ENCODE assay signal across 16 mouse cellular contexts in the genomic region with DNA sequence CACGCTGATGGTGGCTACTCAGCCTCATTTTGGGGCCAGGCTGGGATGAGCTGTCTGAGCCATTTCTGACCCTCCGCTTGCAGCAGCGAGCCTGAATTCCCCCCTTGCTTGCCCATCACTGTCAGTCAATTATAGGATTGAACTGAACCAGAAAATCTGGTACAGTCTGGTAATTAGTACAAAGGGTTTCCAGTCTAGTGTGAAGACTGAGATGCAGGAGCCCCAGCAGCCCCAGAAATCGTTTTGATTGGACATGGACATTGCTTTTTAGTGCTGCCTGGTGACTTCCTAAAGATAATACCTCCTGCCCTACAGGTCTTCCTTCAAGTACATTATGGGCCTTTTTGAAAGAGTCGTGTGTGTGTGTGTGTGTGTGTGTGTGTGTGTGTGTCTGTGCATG.
A peak's percentile ranks its signal among the peaks of the same experiment; 100 is the strongest.
DNase-seq lines count a peak whose midpoint lies in the region; ATAC-seq lines count a peak whose summit lies in the region.
"Had no signal": no experiment of that assay in that cellular context is flagged by ENCODE, and none has a peak within 500 bp of the region (broad histone marks: within the 10 kb centered on the region; RNA-seq: fewer than 3 reads in every experiment).

No protein-coding gene starts in this region.

- H3K4me2 ChIP-seq in forebrain, embryonic 16.5 days (ENCODE audit: low read length), result peak overlapping the region; percentile 46
- peak overlapping the region; percentile 61 for H3K4me2 ChIP-seq in midbrain, embryonic 11.5 days
- H3K4me2 ChIP-seq in neural tube, embryonic 15.5 days, result peak overlapping the region; percentile 29
- H3K4me2 ChIP-seq: limb, embryonic 13.5 days; lung, embryonic 15.5 days; stomach, embryonic 15.5 days had no signal

- 2% methylated on average over 5 of the region's 5 CpGs for WGBS in forebrain, embryonic 16.5 days
- 12% methylated on average over 5 of the region's 5 CpGs for WGBS in midbrain, embryonic 11.5 days
- WGBS in neural tube, embryonic 15.5 days, result 12% methylated on average over 5 of the region's 5 CpGs

- peak; percentile 70 for ATAC-seq in forebrain, embryonic 16.5 days
- peak; percentile 47 for ATAC-seq in midbrain, embryonic 11.5 days (ENCODE audit: low FRiP score)
- 0 out of 2 replicates have a peak, but pooled peaks have one; percentile 29 for ATAC-seq in neural tube, embryonic 15.5 days (ENCODE audit: low FRiP score)
- ATAC-seq: CD4-positive, CD25-positive, alpha-beta regulatory T cell, adult 4 months had no signal

- peak overlapping the region; percentile 33 for H3K4me3 ChIP-seq in forebrain, embryonic 16.5 days (replicated peaks; ENCODE audit: low read length)
- peak overlapping the region; percentile 42 for H3K4me3 ChIP-seq in midbrain, embryonic 11.5 days (ENCODE audit: low read depth, low read length)
- peak overlapping the region; percentile 15 for H3K4me3 ChIP-seq in neural tube, embryonic 15.5 days (replicated peaks)
- H3K4me3 ChIP-seq: limb, embryonic 13.5 days; lung, embryonic 15.5 days; myocyte; stomach, embryonic 15.5 days had no signal

- H3K27me3 ChIP-seq in forebrain, embryonic 16.5 days (replicated peaks; ENCODE audit: control insufficient read depth, insufficient read depth, low read length), result no peaks in the 10 kb centered on the region
- H3K27me3 ChIP-seq in midbrain, embryonic 11.5 days (ENCODE audit: control insufficient read depth, insufficient read depth, low read length), result no peaks in the 10 kb centered on the region
- H3K27me3 ChIP-seq in neural tube, embryonic 15.5 days (replicated peaks), result no peaks in the 10 kb centered on the region
- H3K27me3 ChIP-seq: limb, embryonic 13.5 days; lung, embryonic 15.5 days; stomach, embryonic 15.5 days had no signal

- no peaks in the 10 kb centered on the region for H3K9me3 ChIP-seq in forebrain, embryonic 16.5 days (ENCODE audit: control insufficient read depth, low read length)
- no peaks in the 10 kb centered on the region for H3K9me3 ChIP-seq in midbrain, embryonic 11.5 days (ENCODE audit: control insufficient read depth, low read length)
- no peaks in the 10 kb centered on the region for H3K9me3 ChIP-seq in neural tube, embryonic 15.5 days (replicated peaks)
- H3K9me3 ChIP-seq: limb, embryonic 13.5 days; lung, embryonic 15.5 days; stomach, embryonic 15.5 days had no signal

- DNase-seq in embryo, embryonic 9.5 days (ENCODE audit: extremely low spot score), result peak; percentile 33
- peak; percentile 92 for DNase-seq in midbrain, embryonic 11.5 days (ENCODE audit: low spot score, missing footprints)
- DNase-seq in adrenal gland, postnatal 10 days, result no peak
- DNase-seq in left cerebral cortex, adult 9 months (ENCODE audit: low spot score in 2 of 2), result no peak
- no peak for DNase-seq in gastrocnemius, postnatal 25 days
- DNase-seq: adrenal gland, adult 2 months; heart, postnatal 4 days; right cerebral cortex, postnatal 25 days; thymus, postnatal 4 days had no signal

- peaks cover 30% of the 10 kb centered on the region for H3K4me1 ChIP-seq in forebrain, embryonic 16.5 days (replicated peaks; ENCODE audit: control insufficient read depth, insufficient read depth, low read length)
- peaks cover 40% of the 10 kb centered on the region for H3K4me1 ChIP-seq in midbrain, embryonic 11.5 days (ENCODE audit: control insufficient read depth, insufficient read depth, low read length)
- peaks cover 11% of the 10 kb centered on the region; the same call in 1 of the 2 replicates for H3K4me1 ChIP-seq in neural tube, embryonic 15.5 days
- H3K4me1 ChIP-seq: limb, embryonic 13.5 days; lung, embryonic 15.5 days; stomach, embryonic 15.5 days had no signal

- peak overlapping the region; percentile 79 for H3K27ac ChIP-seq in forebrain, embryonic 16.5 days (ENCODE audit: low read length)
- peak overlapping the region; percentile 46; the same call in 1 of the 2 replicates for H3K27ac ChIP-seq in midbrain, embryonic 11.5 days (ENCODE audit: low read depth, low read length)
- peak overlapping the region; percentile 65 for H3K27ac ChIP-seq in neural tube, embryonic 15.5 days (replicated peaks)
- H3K27ac ChIP-seq: limb, embryonic 13.5 days; lung, embryonic 15.5 days; stomach, embryonic 15.5 days had no signal

- no peaks in the 10 kb centered on the region for H3K36me3 ChIP-seq in forebrain, embryonic 16.5 days (ENCODE audit: control insufficient read depth, insufficient read depth)
- H3K36me3 ChIP-seq in midbrain, embryonic 11.5 days (ENCODE audit: control insufficient read depth, insufficient read depth, low read length), result no peaks in the 10 kb centered on the region
- H3K36me3 ChIP-seq in neural tube, embryonic 15.5 days, result no peaks in the 10 kb centered on the region
- H3K36me3 ChIP-seq: limb, embryonic 13.5 days; lung, embryonic 15.5 days; stomach, embryonic 15.5 days had no signal

- H3K9ac ChIP-seq in forebrain, embryonic 16.5 days (replicated peaks; ENCODE audit: low read depth, low read length), result peak overlapping the region; percentile 20
- H3K9ac ChIP-seq in midbrain, embryonic 11.5 days (ENCODE audit: low read length), result peak overlapping the region; percentile 52
- H3K9ac ChIP-seq in neural tube, embryonic 15.5 days (replicated peaks), result no peak overlapping the region
- H3K9ac ChIP-seq: limb, embryonic 13.5 days; lung, embryonic 15.5 days; stomach, embryonic 15.5 days had no signal

Comparison
In these comparisons a context has a peak if more than half of its experiments do, and no peak if none do; other contexts are left out.
1. DNase-seq: peak in embryo, embryonic 9.5 days (single experiment) and midbrain, embryonic 11.5 days (single experiment); none in adrenal gland, postnatal 10 days (single experiment), left cerebral cortex, adult 9 months (0 of 2) and gastrocnemius, postnatal 25 days (single experiment).
2. Peak in every context shown above with its lines, with median percentiles within 50 percentile points of each other: ATAC-seq, H3K27ac ChIP-seq, H3K4me2 ChIP-seq and H3K4me3 ChIP-seq.